Mouse (Mus musculus) limb, embryonic 10.5 days (tissue): Measurements from ENCODE around the gene Sf1. TPM values are rescaled to one million over a fixed set of nuclear protein-coding genes. Genes with fewer than 3 reads are reported as not detected.
A peak's percentile ranks its signal among the peaks of the same experiment; 100 is the strongest.

Experiments used
- DNase-seq: peaks from one replicate; pipeline ENCODE4 v3.0.0-alpha.2; 2017; ENCODE audit warnings: low spot score
- H3K27ac ChIP-seq: fragments of 300-500 bp; sonication (generic); 2 replicates; pipeline ENCODE4 v1.5.1; 2016; ENCODE audit warnings: mild to moderate bottlenecking
- H3K27me3 ChIP-seq: fragments of 300-500 bp; sonication (generic); 2 replicates; pipeline ENCODE4 v1.6.1; 2016; ENCODE audit warnings: low read depth, mild to moderate bottlenecking; ENCODE audit not compliant: poor library complexity, severe bottlenecking
- H3K36me3 ChIP-seq: fragments of 300-500 bp; sonication (generic); 2 replicates; pipeline ENCODE4 v1.6.1; 2016; ENCODE audit warnings: mild to moderate bottlenecking, moderate library complexity
- H3K4me1 ChIP-seq: fragments of 300-500 bp; sonication (generic); 2 replicates; pipeline ENCODE4 v1.6.1; 2016
- H3K4me3 ChIP-seq: fragments of 300-500 bp; sonication (generic); 2 replicates; pipeline ENCODE4 v1.5.1; 2016; ENCODE audit warnings: mild to moderate bottlenecking, moderate library complexity
- H3K9me3 ChIP-seq: fragments of 300-500 bp; sonication (generic); replicated peaks from 2 replicates; pipeline ENCODE4 v1.6.1; 2016; ENCODE audit warnings: mild to moderate bottlenecking
- WGBS: fragments of 180-500 bp; shearing (Covaris S2); methylation state at CpG from one replicate; pipeline ENCODE4 v1.1.7; 2016; 5-methylcytosine and 5-hydroxymethylcytosine counted together
- polyA plus RNA-seq: library from polyadenylated mRNA; unstranded; fragments of >200 nt; fragmentation: Nextera tagmentation; extraction: Ambion mirVana; gene quantifications from 2 replicates; pipeline ENCODE4 v1.2.1, GENCODE M21; 2016

Sf1 gene
- polyA plus RNA-seq, 1 experiment from 2014 or later: 193 TPM

DNA sequence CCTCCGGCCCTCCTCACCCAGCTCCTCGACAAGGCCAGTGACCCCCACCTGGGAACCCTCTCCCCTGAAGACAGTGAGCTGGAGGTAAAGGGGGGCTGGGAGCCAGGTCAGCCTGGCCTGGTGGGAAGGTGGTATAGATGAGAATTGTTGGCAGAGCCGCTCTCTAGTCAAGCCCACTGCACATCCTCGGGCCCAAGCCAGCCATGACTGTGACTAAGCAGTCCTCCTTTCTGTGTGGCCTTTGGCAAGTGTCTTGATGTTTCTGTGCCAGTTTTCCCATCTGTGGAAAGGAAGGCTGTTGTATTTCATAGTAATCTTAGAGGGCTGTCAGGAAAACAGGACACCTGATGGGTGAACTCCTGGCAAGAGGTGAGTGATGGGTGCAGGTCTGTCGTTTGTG is 19.5 kb upstream of the Sf1 start:
- 93% methylated on average over 5 of the region's 5 CpGs for WGBS
- Histone ChIP-seq H3K4me1 (peaks cover 49% of the 10 kb centered on the region), H3K27me3 (no peaks in the 10 kb centered on the region), H3K36me3 (peaks cover 77% of the 10 kb centered on the region), H3K9me3 (no peaks in the 10 kb centered on the region), H3K27ac (no peak overlapping the region), H3K4me3 (no peak overlapping the region)
- DNase-seq: no peak

GRCm38 (mm10) chr19:6346023-6346422 is 17.5 kb upstream of the Sf1 start:
- Histone ChIP-seq H3K9me3 (no peaks in the 10 kb centered on the region), H3K4me1 (peaks cover 54% of the 10 kb centered on the region), H3K27ac (peak overlapping the region; percentile 16; the same call in 1 of the 2 replicates), H3K4me3 (no peak overlapping the region), H3K27me3 (no peaks in the 10 kb centered on the region), H3K36me3 (peaks cover 61% of the 10 kb centered on the region)
- WGBS: 89% methylated on average over 5 of the region's 5 CpGs
- DNase-seq: no peak

GRCm38 (mm10) chr19:6346661-6347060 is 16.8 kb upstream of the Sf1 start:
- no peak overlapping the region for H3K4me3 ChIP-seq
- H3K27me3 ChIP-seq: no peaks in the 10 kb centered on the region
- 91% methylated on average over 10 of the region's 10 CpGs for WGBS
- no peak for DNase-seq
- peaks cover 64% of the 10 kb centered on the region for H3K36me3 ChIP-seq
- H3K9me3 ChIP-seq: no peaks in the 10 kb centered on the region
- peaks cover 53% of the 10 kb centered on the region for H3K4me1 ChIP-seq
- H3K27ac ChIP-seq: no peak overlapping the region

DNA sequence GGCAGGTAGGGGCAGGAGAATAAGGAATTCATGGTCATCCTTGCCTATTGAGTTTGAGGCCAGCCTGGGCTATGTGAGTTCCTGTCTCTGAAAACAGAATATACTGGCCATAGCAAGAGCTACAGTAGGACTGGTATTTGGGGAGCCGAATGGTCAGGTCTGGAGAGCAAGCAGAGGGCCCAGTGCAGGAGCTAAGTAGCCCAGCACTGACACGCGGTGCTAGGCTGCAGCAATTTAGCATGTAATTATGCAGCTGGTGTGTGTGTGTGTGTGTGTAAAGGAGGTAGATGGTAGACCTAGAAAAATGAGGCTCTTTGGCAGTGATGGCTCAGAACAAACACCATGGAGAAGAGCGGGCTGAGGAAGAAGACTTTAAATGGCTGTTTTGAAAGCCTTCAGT is 15.9 kb upstream of the Sf1 start:
- peaks cover 61% of the 10 kb centered on the region for H3K36me3 ChIP-seq
- no peak for DNase-seq
- WGBS: 89% methylated on average over 4 of the region's 4 CpGs
- no peak overlapping the region for H3K27ac ChIP-seq
- no peak overlapping the region for H3K4me3 ChIP-seq
- peaks cover 44% of the 10 kb centered on the region for H3K4me1 ChIP-seq
- no peaks in the 10 kb centered on the region for H3K27me3 ChIP-seq
- no peaks in the 10 kb centered on the region for H3K9me3 ChIP-seq

DNA sequence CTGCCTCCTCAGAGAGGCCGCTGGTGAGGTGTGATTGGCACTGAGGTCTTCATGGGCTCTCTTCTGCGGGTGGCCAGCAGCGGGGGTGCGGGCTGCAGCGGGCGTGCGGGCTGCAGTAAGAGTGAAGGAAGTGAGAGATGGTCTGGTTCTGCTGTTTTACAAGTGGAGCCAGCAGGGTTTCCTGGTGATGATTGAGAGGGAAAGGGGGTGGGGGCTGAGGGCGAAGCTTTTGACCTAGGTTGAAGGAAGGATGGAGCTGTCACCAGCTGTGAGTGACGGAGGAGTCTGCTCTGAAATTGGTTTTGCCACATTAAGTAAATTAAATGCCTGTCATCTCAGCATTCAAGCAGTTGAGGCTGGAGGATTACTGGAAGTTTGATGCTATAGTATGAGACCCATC is 14.8 kb upstream of the Sf1 start:
- DNase-seq: no peak
- Histone ChIP-seq H3K9me3 (no peaks in the 10 kb centered on the region), H3K27ac (peak overlapping the region; percentile 78), H3K4me3 (peak overlapping the region; percentile 12; the same call in 1 of the 2 replicates), H3K36me3 (peaks cover 62% of the 10 kb centered on the region), H3K4me1 (peaks cover 40% of the 10 kb centered on the region), H3K27me3 (no peaks in the 10 kb centered on the region)
- WGBS: 36% methylated on average over 9 of the region's 9 CpGs

GRCm38 (mm10) chr19:6349215-6349983 is 14.1 kb upstream of the Sf1 start:
- Histone ChIP-seq H3K27ac (peak overlapping the region; percentile 78), H3K4me1 (peaks cover 40% of the 10 kb centered on the region), H3K36me3 (peaks cover 62% of the 10 kb centered on the region), H3K27me3 (no peaks in the 10 kb centered on the region), H3K4me3 (peak overlapping the region; percentile 12; the same call in 1 of the 2 replicates), H3K9me3 (no peaks in the 10 kb centered on the region)
- peak; percentile 60 for DNase-seq
- WGBS: 21% methylated on average over 14 of the region's 14 CpGs

- no peaks in the 10 kb centered on the region for H3K27me3 ChIP-seq
- 78% methylated on average over 14 of the region's 14 CpGs for WGBS
- peaks cover 36% of the 10 kb centered on the region for H3K4me1 ChIP-seq
- no peak overlapping the region for H3K4me3 ChIP-seq
- H3K9me3 ChIP-seq: no peaks in the 10 kb centered on the region
- peaks cover 50% of the 10 kb centered on the region for H3K36me3 ChIP-seq
- peak overlapping the region; percentile 38; the same call in 1 of the 2 replicates for H3K27ac ChIP-seq
- no peak for DNase-seq
Observed at GRCm38 (mm10) chr19:6351431-6352106, 11.9 kb upstream of the Sf1 start.

- no peak for DNase-seq
- Histone ChIP-seq H3K4me3 (no peak overlapping the region), H3K4me1 (peaks cover 36% of the 10 kb centered on the region), H3K27ac (no peak overlapping the region), H3K27me3 (no peaks in the 10 kb centered on the region), H3K9me3 (no peaks in the 10 kb centered on the region), H3K36me3 (peaks cover 45% of the 10 kb centered on the region)
- 89% methylated on average over 2 of the region's 2 CpGs for WGBS
Observed at GRCm38 (mm10) chr19:6352107-6352505, 11.4 kb upstream of the Sf1 start.

GRCm38 (mm10) chr19:6354030-6354429 is 9.5 kb upstream of the Sf1 start:
- H3K27ac ChIP-seq: no peak overlapping the region
- H3K4me1 ChIP-seq: peaks cover 20% of the 10 kb centered on the region
- WGBS: 87% methylated on average over 7 of the region's 7 CpGs
- no peaks in the 10 kb centered on the region for H3K27me3 ChIP-seq
- H3K4me3 ChIP-seq: no peak overlapping the region
- no peak for DNase-seq
- no peaks in the 10 kb centered on the region for H3K9me3 ChIP-seq
- H3K36me3 ChIP-seq: peaks cover 34% of the 10 kb centered on the region

DNA sequence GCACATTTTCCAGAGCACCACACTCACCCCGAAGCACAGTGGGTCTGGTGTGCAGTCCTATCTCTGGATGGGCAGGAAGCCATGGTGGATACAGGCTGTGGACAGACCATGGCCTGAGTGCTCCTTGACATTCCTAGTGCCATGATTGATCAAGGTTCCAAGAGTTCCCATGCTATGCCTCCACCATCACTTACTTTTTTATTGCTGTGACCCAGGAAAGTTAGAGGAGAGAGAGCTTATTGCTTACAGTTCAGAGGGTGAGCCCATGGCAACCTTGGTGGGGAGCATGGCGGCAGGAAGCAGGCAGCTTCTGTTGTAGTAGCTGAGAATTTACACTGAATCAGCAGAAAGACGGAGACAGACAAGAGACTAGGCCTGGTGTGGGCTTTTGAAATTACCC is 2.2 kb upstream of the Sf1 start:
- Histone ChIP-seq H3K9me3 (no peaks in the 10 kb centered on the region), H3K27ac (no peak overlapping the region), H3K4me3 (no peak overlapping the region), H3K36me3 (peaks cover 26% of the 10 kb centered on the region), H3K4me1 (peaks cover 17% of the 10 kb centered on the region), H3K27me3 (no peaks in the 10 kb centered on the region)
- no peak for DNase-seq
- 93% methylated on average over 3 of the region's 3 CpGs for WGBS

GRCm38 (mm10) chr19:6363091-6363410 is 439 bp upstream of the Sf1 start:
- H3K27ac ChIP-seq: peak overlapping the region; percentile 100
- peaks cover 43% of the 10 kb centered on the region for H3K36me3 ChIP-seq
- H3K27me3 ChIP-seq: no peaks in the 10 kb centered on the region
- no peak for DNase-seq
- H3K9me3 ChIP-seq: no peaks in the 10 kb centered on the region
- H3K4me1 ChIP-seq: peaks cover 20% of the 10 kb centered on the region
- WGBS: under 1% methylated on average over 11 of the region's 11 CpGs
- H3K4me3 ChIP-seq: peak overlapping the region; percentile 99

- no peaks in the 10 kb centered on the region for H3K27me3 ChIP-seq
- peak overlapping the region; percentile 100 for H3K27ac ChIP-seq
- peak; percentile 93 for DNase-seq
- peaks cover 56% of the 10 kb centered on the region for H3K36me3 ChIP-seq
- under 1% methylated on average over 55 of the region's 55 CpGs for WGBS
- no peaks in the 10 kb centered on the region for H3K9me3 ChIP-seq
- H3K4me1 ChIP-seq: peaks cover 20% of the 10 kb centered on the region
- peak overlapping the region; percentile 99 for H3K4me3 ChIP-seq
Observed at GRCm38 (mm10) chr19:6364317-6364725, 831 bp downstream of the Sf1 start.

- H3K9me3 ChIP-seq: no peaks in the 10 kb centered on the region
- H3K4me3 ChIP-seq: peak overlapping the region; percentile 99
- 6% methylated on average over 2 of the region's 2 CpGs for whole genome bisulfite sequencing
- no peaks in the 10 kb centered on the region for H3K27me3 ChIP-seq
- peaks cover 20% of the 10 kb centered on the region for H3K4me1 ChIP-seq
- H3K36me3 ChIP-seq: peaks cover 61% of the 10 kb centered on the region
- peak overlapping the region; percentile 100 for H3K27ac ChIP-seq
- no peak for DNase-seq
Observed at GRCm38 (mm10) chr19:6364842-6365241, 1.4 kb downstream of the Sf1 start.
